Mouse (Mus musculus): ENCODE data around the gene Gm20388. TPM values are rescaled to one million over a fixed set of nuclear protein-coding genes. Genes with fewer than 3 reads are reported as not detected.

Gm20388 gene
- polyA plus RNA-seq, 1 experiment from 2014 or later: not detected

DNA sequence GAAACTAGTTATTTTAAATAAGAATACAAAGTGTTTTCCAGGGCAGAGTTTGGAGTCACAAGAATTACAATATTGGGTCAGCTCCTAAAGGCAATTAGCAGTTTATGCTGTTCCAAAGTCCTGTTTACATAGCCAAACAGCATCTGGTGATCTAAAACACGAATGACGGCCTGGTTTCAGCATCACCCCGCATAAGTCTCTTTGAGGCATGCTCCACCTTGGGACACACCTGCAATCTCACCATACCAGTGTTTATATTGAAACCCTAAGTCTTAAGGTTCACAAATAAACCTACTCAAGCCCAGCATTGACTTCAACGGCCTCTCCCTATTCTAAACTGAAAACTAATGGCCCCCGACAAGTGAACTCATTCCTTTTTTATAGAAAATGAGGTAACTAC lies 3049.7 kb downstream of the Gm20388 start:
- Histone ChIP-seq H3K9me3 (ENCODE audit: control insufficient read depth, low read length) (no peaks in the 10 kb centered on the region), H3K9ac (ENCODE audit: low read length) (no peak overlapping the region), H3K27me3 (ENCODE audit: control insufficient read depth, insufficient read depth, low read length) (no peaks in the 10 kb centered on the region), H3K4me1 (ENCODE audit: control insufficient read depth, insufficient read depth, low read length) (no peaks in the 10 kb centered on the region), H3K4me3 (ENCODE audit: low read depth, low read length) (no peak overlapping the region), H3K27ac (replicated peaks; ENCODE audit: low read depth, low read length) (no peak overlapping the region), H3K36me3 (ENCODE audit: control insufficient read depth, insufficient read depth, low read length) (no peaks in the 10 kb centered on the region), H3K4me2 (ENCODE audit: low read depth, severe bottlenecking) (no peak overlapping the region)
- no peak for ATAC-seq (ENCODE audit: insufficient number of reproducible peaks, low FRiP score, low TSS enrichment, low read depth)
- 86% methylated on average over 5 of the region's 5 CpGs for WGBS
- no peak for DNase-seq (ENCODE audit: low spot score)

DNA sequence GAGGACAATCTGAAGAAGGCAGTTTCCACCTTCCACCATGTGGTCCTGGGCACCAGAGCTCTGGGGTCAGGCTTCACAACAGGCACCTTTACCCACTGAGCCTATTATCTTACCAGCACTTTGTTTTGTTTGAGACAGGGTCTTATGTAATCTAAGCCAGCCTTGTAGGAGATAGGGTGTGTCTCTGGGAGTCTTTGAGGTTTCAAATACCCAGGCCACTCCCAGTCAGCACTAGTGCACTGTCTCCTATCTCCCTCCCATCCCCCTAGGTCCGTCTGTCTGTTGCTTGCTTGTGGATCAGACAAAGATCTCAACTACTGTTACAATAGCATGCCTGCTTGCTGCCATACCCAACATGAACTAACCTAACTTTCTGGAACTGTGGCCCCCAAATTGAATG lies 3050.3 kb downstream of the Gm20388 start:
- Histone ChIP-seq H3K4me2 (ENCODE audit: low read depth, severe bottlenecking) (no peak overlapping the region), H3K9ac (ENCODE audit: low read length) (no peak overlapping the region), H3K4me3 (ENCODE audit: low read depth, low read length) (no peak overlapping the region), H3K27me3 (ENCODE audit: control insufficient read depth, insufficient read depth, low read length) (no peaks in the 10 kb centered on the region), H3K36me3 (ENCODE audit: control insufficient read depth, insufficient read depth, low read length) (no peaks in the 10 kb centered on the region), H3K9me3 (ENCODE audit: control insufficient read depth, low read length) (no peaks in the 10 kb centered on the region), H3K4me1 (ENCODE audit: control insufficient read depth, insufficient read depth, low read length) (no peaks in the 10 kb centered on the region), H3K27ac (replicated peaks; ENCODE audit: low read depth, low read length) (no peak overlapping the region)
- DNase-seq (ENCODE audit: low spot score) (no peak), ATAC-seq (ENCODE audit: insufficient number of reproducible peaks, low FRiP score, low TSS enrichment, low read depth) (no peak)
- 34% methylated on average over 1 of the region's 1 CpGs for WGBS

DNA sequence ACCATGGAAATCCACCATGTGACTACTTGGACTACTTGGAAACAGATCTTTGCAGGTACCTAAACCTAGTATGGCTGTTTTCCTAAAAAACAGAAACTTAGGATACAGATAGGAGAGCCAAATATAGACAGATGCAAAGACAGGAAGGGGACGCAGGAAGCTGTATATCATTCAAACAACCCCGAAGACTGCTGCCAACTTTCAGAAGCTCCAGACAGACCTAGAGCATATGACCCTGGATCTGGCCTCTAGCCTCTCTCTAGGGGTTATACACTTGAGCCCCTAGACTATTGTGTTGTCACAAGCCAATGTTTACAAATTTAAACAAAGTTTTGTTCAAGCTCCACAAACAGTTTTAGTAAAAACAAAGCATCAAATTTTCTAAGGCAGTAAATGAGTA lies 3050.8 kb downstream of the Gm20388 start:
- Histone ChIP-seq H3K4me1 (ENCODE audit: control insufficient read depth, insufficient read depth, low read length) (no peaks in the 10 kb centered on the region), H3K36me3 (ENCODE audit: control insufficient read depth, insufficient read depth, low read length) (no peaks in the 10 kb centered on the region), H3K27me3 (ENCODE audit: control insufficient read depth, insufficient read depth, low read length) (no peaks in the 10 kb centered on the region), H3K27ac (replicated peaks; ENCODE audit: low read depth, low read length) (no peak overlapping the region), H3K4me3 (ENCODE audit: low read depth, low read length) (no peak overlapping the region), H3K9me3 (ENCODE audit: control insufficient read depth, low read length) (no peaks in the 10 kb centered on the region), H3K4me2 (ENCODE audit: low read depth, severe bottlenecking) (no peak overlapping the region), H3K9ac (ENCODE audit: low read length) (no peak overlapping the region)
- DNase-seq (ENCODE audit: low spot score) (no peak), ATAC-seq (ENCODE audit: insufficient number of reproducible peaks, low FRiP score, low TSS enrichment, low read depth) (no peak)
- 47% methylated on average over 2 of the region's 2 CpGs for WGBS

DNA sequence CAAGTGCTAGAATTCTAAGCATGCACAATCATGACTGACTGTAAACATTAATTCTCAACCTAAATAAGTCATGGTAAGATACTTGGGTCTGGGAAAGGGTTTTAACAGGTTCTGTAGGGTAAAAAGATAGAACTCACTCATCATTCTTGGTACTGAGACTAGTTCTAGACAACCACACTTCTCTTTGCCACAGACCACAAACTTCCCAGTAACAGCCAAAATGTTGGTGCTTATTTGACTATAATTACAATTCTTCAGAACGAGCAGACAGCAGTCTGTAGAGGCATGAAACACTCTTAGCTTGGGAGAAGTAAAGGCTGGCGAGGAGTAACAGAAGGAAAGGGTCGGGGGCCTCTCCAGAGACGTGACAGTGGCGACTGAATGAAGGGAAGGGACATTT lies 3051.4 kb downstream of the Gm20388 start:
- no peaks in the 10 kb centered on the region for H3K4me1 ChIP-seq (ENCODE audit: control insufficient read depth, insufficient read depth, low read length)
- DNase-seq (ENCODE audit: low spot score) (no peak), ATAC-seq (ENCODE audit: insufficient number of reproducible peaks, low FRiP score, low TSS enrichment, low read depth) (no peak)
- WGBS: 71% methylated on average over 5 of the region's 5 CpGs
- H3K9ac ChIP-seq (ENCODE audit: low read length): no peak overlapping the region
- no peak overlapping the region for H3K4me3 ChIP-seq (ENCODE audit: low read depth, low read length)
- no peak overlapping the region for H3K27ac ChIP-seq (replicated peaks; ENCODE audit: low read depth, low read length)
- no peaks in the 10 kb centered on the region for H3K27me3 ChIP-seq (ENCODE audit: control insufficient read depth, insufficient read depth, low read length)
- H3K36me3 ChIP-seq (ENCODE audit: control insufficient read depth, insufficient read depth, low read length): no peaks in the 10 kb centered on the region
- H3K4me2 ChIP-seq (ENCODE audit: low read depth, severe bottlenecking): no peak overlapping the region
- no peaks in the 10 kb centered on the region for H3K9me3 ChIP-seq (ENCODE audit: control insufficient read depth, low read length)

DNA sequence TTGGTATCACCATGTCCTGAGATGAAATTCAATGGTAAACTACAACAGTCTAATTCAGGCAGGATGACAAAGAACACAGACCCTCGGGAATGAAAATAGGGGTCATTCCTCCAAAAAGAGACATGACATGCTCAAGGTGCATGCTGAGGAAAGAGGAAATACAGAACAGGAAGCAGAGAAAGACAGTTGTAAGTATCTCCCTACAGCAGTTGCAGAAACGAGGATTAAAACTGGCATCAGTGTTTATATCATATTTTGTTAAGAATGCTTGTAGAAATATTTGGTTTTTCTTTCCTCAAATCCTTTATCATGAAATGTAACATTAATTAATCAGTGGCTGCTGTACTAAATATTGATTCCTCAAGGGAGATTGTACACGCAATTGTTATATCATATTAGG lies 3056.0 kb downstream of the Gm20388 start:
- no peak overlapping the region for H3K4me3 ChIP-seq (ENCODE audit: low read depth, low read length)
- no peaks in the 10 kb centered on the region; the same call in 1 of the 2 replicates for H3K36me3 ChIP-seq (ENCODE audit: control insufficient read depth, insufficient read depth, low read length)
- no peaks in the 10 kb centered on the region for H3K9me3 ChIP-seq (ENCODE audit: control insufficient read depth, low read length)
- no peak overlapping the region for H3K27ac ChIP-seq (replicated peaks; ENCODE audit: low read depth, low read length)
- H3K9ac ChIP-seq (ENCODE audit: low read length): no peak overlapping the region
- no peak overlapping the region for H3K4me2 ChIP-seq (ENCODE audit: low read depth, severe bottlenecking)
- H3K27me3 ChIP-seq (ENCODE audit: control insufficient read depth, insufficient read depth, low read length): no peaks in the 10 kb centered on the region
- DNase-seq (ENCODE audit: low spot score) (no peak), ATAC-seq (ENCODE audit: insufficient number of reproducible peaks, low FRiP score, low TSS enrichment, low read depth) (no peak)
- H3K4me1 ChIP-seq (ENCODE audit: control insufficient read depth, insufficient read depth, low read length): no peaks in the 10 kb centered on the region
- 88% methylated on average over 3 of the region's 3 CpGs for WGBS

DNA sequence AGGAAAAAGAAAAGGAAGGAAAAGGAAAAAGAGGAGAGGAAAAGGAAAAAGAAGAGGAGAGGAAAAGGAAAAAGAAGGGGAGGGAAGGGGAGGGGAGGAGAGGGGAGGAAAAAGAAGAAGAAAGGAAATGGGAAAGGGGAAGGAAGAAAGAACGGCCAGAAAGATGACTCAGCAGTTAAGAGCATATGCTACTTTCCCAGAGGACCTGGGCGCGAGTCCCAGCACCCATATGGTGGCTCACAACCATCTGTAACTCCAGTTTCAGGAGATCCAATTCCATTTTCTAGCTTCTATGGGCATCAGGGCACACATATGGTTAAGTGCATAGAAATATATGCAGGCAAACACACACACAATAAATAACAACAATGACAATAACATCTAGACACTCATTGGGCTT lies 3057.5 kb downstream of the Gm20388 start:
- H3K9me3 ChIP-seq (ENCODE audit: control insufficient read depth, low read length): no peaks in the 10 kb centered on the region
- no peak overlapping the region for H3K4me2 ChIP-seq (ENCODE audit: low read depth, severe bottlenecking)
- no peaks in the 10 kb centered on the region for H3K4me1 ChIP-seq (ENCODE audit: control insufficient read depth, insufficient read depth, low read length)
- 93% methylated on average over 3 of the region's 3 CpGs for WGBS
- no peak overlapping the region for H3K27ac ChIP-seq (replicated peaks; ENCODE audit: low read depth, low read length)
- H3K4me3 ChIP-seq (ENCODE audit: low read depth, low read length): no peak overlapping the region
- no peak for ATAC-seq (ENCODE audit: insufficient number of reproducible peaks, low FRiP score, low TSS enrichment, low read depth)
- H3K27me3 ChIP-seq (ENCODE audit: control insufficient read depth, insufficient read depth, low read length): no peaks in the 10 kb centered on the region
- no peaks in the 10 kb centered on the region; the same call in 1 of the 2 replicates for H3K36me3 ChIP-seq (ENCODE audit: control insufficient read depth, insufficient read depth, low read length)
- H3K9ac ChIP-seq (ENCODE audit: low read length): no peak overlapping the region
- DNase-seq (ENCODE audit: low spot score): no peak

DNA sequence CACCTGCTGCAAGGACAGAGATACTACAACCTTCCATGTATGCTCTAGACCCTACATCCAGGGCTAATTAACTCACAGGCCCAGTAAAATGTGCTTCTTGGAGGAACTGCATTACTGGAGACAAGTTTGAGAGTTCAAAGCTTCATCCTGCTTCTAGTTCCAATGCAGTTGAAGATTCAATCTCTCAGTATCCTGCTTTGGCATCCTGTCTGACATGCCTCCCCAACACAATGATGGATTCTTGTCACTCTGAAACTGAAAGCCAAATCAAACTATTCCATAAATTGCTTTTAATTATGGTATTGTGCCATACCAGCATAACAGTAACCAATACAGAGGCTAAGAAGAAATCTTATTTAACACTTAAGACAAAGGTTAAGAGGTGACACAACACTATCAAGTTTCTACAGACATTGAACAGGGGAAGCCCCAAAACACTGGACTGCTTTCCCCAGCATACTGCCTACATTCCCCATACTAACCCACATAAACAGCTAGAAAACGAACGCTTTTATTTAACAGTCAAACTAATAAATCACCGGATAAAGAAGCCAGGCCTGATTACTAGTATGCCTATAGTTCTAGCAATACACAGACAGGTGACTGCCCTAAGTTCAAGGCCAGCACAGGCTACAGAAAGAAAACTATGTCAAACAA lies 3059.5 kb downstream of the Gm20388 start:
- Histone ChIP-seq H3K4me2 (ENCODE audit: low read depth, severe bottlenecking) (no peak overlapping the region), H3K36me3 (ENCODE audit: control insufficient read depth, insufficient read depth, low read length) (no peaks in the 10 kb centered on the region; the same call in 1 of the 2 replicates), H3K4me1 (ENCODE audit: control insufficient read depth, insufficient read depth, low read length) (no peaks in the 10 kb centered on the region), H3K4me3 (ENCODE audit: low read depth, low read length) (no peak overlapping the region), H3K27me3 (ENCODE audit: control insufficient read depth, insufficient read depth, low read length) (no peaks in the 10 kb centered on the region), H3K9me3 (ENCODE audit: control insufficient read depth, low read length) (no peaks in the 10 kb centered on the region), H3K27ac (replicated peaks; ENCODE audit: low read depth, low read length) (no peak overlapping the region), H3K9ac (ENCODE audit: low read length) (no peak overlapping the region)
- no peak for ATAC-seq (ENCODE audit: insufficient number of reproducible peaks, low FRiP score, low TSS enrichment, low read depth)
- DNase-seq (ENCODE audit: low spot score): no peak
- WGBS: 84% methylated on average over 3 of the region's 3 CpGs

DNA sequence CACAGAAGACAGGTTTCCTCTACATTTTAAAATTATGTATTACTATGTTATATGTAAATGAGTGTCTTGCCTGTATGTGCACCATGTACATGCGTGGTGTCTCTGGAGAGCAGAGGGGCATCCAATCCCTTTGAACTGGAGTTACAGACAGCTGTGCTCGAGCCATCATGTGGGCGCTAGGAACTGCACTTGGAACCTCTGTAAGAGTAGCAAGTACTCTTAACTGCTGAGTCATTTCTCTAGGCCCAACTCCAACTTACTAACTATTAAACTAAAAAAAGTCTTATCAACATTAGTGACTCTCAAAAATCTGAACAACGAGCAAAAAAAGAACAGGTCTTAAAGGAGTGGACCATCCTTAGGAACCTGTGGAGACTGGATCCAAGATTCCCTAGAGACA lies 3065.4 kb downstream of the Gm20388 start:
- ATAC-seq (ENCODE audit: insufficient number of reproducible peaks, low FRiP score, low TSS enrichment, low read depth) (no peak), DNase-seq (ENCODE audit: low spot score) (no peak)
- H3K9me3 ChIP-seq (ENCODE audit: control insufficient read depth, low read length): no peaks in the 10 kb centered on the region
- H3K36me3 ChIP-seq (ENCODE audit: control insufficient read depth, insufficient read depth, low read length): no peaks in the 10 kb centered on the region; the same call in 1 of the 2 replicates
- H3K27ac ChIP-seq (replicated peaks; ENCODE audit: low read depth, low read length): no peak overlapping the region
- H3K4me1 ChIP-seq (ENCODE audit: control insufficient read depth, insufficient read depth, low read length): no peaks in the 10 kb centered on the region
- H3K4me2 ChIP-seq (ENCODE audit: low read depth, severe bottlenecking): no peak overlapping the region
- H3K27me3 ChIP-seq (ENCODE audit: control insufficient read depth, insufficient read depth, low read length): no peaks in the 10 kb centered on the region
- no peak overlapping the region for H3K4me3 ChIP-seq (ENCODE audit: low read depth, low read length)
- H3K9ac ChIP-seq (ENCODE audit: low read length): no peak overlapping the region
- 97% methylated on average over 4 of the region's 4 CpGs for WGBS

DNA sequence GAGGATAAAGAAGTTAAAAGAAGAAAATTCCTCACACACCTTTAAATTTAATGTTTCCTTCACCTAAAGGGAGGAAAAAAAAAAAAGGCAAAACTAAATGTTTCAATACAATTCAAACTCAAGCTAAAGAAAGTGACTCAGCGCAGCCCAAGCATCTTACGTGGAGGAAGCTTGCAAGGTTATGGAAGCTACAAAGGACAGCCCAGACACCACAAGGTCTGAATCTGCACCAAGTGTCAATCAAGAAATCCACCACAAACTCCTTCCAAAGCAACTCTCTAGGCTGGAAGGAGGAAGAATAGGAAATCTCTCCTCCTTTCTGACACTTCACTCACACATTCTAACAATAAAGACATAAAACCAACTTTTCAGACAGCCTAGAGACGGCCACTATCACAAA lies 3068.8 kb downstream of the Gm20388 start:
- WGBS: 89% methylated on average over 3 of the region's 3 CpGs

More for the DNA sequence above, 3068.8 kb downstream of the Gm20388 start:
- H3K36me3 ChIP-seq (ENCODE audit: control insufficient read depth, insufficient read depth, low read length): no peaks in the 10 kb centered on the region
- no peaks in the 10 kb centered on the region for H3K9me3 ChIP-seq (ENCODE audit: control insufficient read depth, low read length)
- DNase-seq (ENCODE audit: low spot score) (no peak), ATAC-seq (ENCODE audit: insufficient number of reproducible peaks, low FRiP score, low TSS enrichment, low read depth) (no peak)
- H3K27me3 ChIP-seq (ENCODE audit: control insufficient read depth, insufficient read depth, low read length): no peaks in the 10 kb centered on the region
- no peaks in the 10 kb centered on the region for H3K4me1 ChIP-seq (ENCODE audit: control insufficient read depth, insufficient read depth, low read length)
- no peak overlapping the region for H3K4me2 ChIP-seq (ENCODE audit: low read depth, severe bottlenecking)
- H3K27ac ChIP-seq (replicated peaks; ENCODE audit: low read depth, low read length): no peak overlapping the region
- no peak overlapping the region for H3K4me3 ChIP-seq (ENCODE audit: low read depth, low read length)
- H3K9ac ChIP-seq (ENCODE audit: low read length): no peak overlapping the region
